Mouse (Mus musculus) forebrain, embryonic 10.5 days (tissue): ENCODE measurements around the gene Nckap5. TPM values are rescaled to one million over a fixed set of nuclear protein-coding genes. Genes with fewer than 3 reads are reported as not detected.
"Not testable (repeated sequence)": the region's sequence is repeated elsewhere in the genome, so short reads cannot be mapped to it uniquely, and the experiment has no call there.

ENCODE experiments used
- DNase-seq: peaks from one replicate; pipeline ENCODE4 v3.0.0-alpha.2; 2017; ENCODE audit warnings: low spot score; ENCODE audit errors: extremely low spot score
- H3K27ac ChIP-seq: fragments of 300-500 bp; sonication (generic); 2 replicates; pipeline ENCODE4 v1.5.1; 2016; ENCODE audit warnings: mild to moderate bottlenecking
- H3K27me3 ChIP-seq: fragments of 300-500 bp; sonication (generic); 2 replicates; pipeline ENCODE4 v1.6.1; 2016; ENCODE audit warnings: mild to moderate bottlenecking; ENCODE audit not compliant: poor library complexity, severe bottlenecking
- H3K36me3 ChIP-seq: fragments of 300-500 bp; sonication (generic); replicated peaks from 2 replicates; pipeline ENCODE4 v1.6.1; 2016; ENCODE audit warnings: mild to moderate bottlenecking, moderate library complexity
- H3K4me1 ChIP-seq: fragments of 300-500 bp; sonication (generic); 2 replicates; pipeline ENCODE4 v1.6.1; 2016
- H3K4me3 ChIP-seq: fragments of 300-500 bp; sonication (generic); 2 replicates; pipeline ENCODE4 v1.5.1; 2016; ENCODE audit warnings: mild to moderate bottlenecking, moderate library complexity
- H3K9me3 ChIP-seq: fragments of 300-500 bp; sonication (generic); 2 replicates; pipeline ENCODE4 v1.6.1; 2016; ENCODE audit warnings: mild to moderate bottlenecking, moderate library complexity
- WGBS: fragments of 180-500 bp; shearing (Covaris S2); methylation state at CpG from one replicate; pipeline ENCODE4 v1.1.7; 2016; 5-methylcytosine and 5-hydroxymethylcytosine counted together
- polyA plus RNA-seq: library from polyadenylated mRNA; unstranded; fragments of >200 nt; fragmentation: Nextera tagmentation; extraction: Ambion mirVana; gene quantifications from 2 replicates; pipeline ENCODE4 v1.2.1, GENCODE M21; 2016

Nckap5 gene
- polyA plus RNA-seq, 1 experiment from 2014 or later, result 7.7 TPM

- H3K36me3 ChIP-seq, result no peaks in the 10 kb centered on the region
- no peak overlapping the region for H3K27ac ChIP-seq
- WGBS, result 45% methylated on average over 9 of the region's 9 CpGs
- no peaks in the 10 kb centered on the region for H3K27me3 ChIP-seq
- no peaks in the 10 kb centered on the region for H3K9me3 ChIP-seq
- DNase-seq, result no peak
- H3K4me3 ChIP-seq, result no peak overlapping the region
- peaks cover 15% of the 10 kb centered on the region for H3K4me1 ChIP-seq
These were observed 13.1 kb downstream of the Nckap5 start for GRCm38 (mm10) chr1:126817381-126818034.

- H3K27ac ChIP-seq, result no peak overlapping the region
- DNase-seq, result no peak
- no peaks in the 10 kb centered on the region for H3K9me3 ChIP-seq
- no peak overlapping the region for H3K4me3 ChIP-seq
- H3K27me3 ChIP-seq, result no peaks in the 10 kb centered on the region
- H3K36me3 ChIP-seq, result no peaks in the 10 kb centered on the region
- 80% methylated on average over 3 of the region's 3 CpGs for WGBS
- no peaks in the 10 kb centered on the region for H3K4me1 ChIP-seq
These were observed 23.5 kb downstream of the Nckap5 start for GRCm38 (mm10) chr1:126806994-126807611.

- H3K27ac ChIP-seq, result no peak overlapping the region
- no peak for DNase-seq
- H3K4me3 ChIP-seq, result no peak overlapping the region
- no peaks in the 10 kb centered on the region for H3K36me3 ChIP-seq
- no peaks in the 10 kb centered on the region for H3K27me3 ChIP-seq
- 78% methylated on average over 7 of the region's 7 CpGs for WGBS
- no peaks in the 10 kb centered on the region for H3K4me1 ChIP-seq
- no peaks in the 10 kb centered on the region for H3K9me3 ChIP-seq
These were observed 24.1 kb downstream of the Nckap5 start for GRCm38 (mm10) chr1:126806548-126806947.

GRCm38 (mm10) chr1:126802405-126802804 is 28.2 kb downstream of the Nckap5 start:
- Histone ChIP-seq H3K9me3 (no peaks in the 10 kb centered on the region), H3K4me1 (peaks cover 5% of the 10 kb centered on the region; the same call in 1 of the 2 replicates), H3K36me3 (no peaks in the 10 kb centered on the region), H3K4me3 (no peak overlapping the region), H3K27ac (no peak overlapping the region), H3K27me3 (no peaks in the 10 kb centered on the region)
- no peak for DNase-seq
- 77% methylated on average over 3 of the region's 3 CpGs for WGBS

GRCm38 (mm10) chr1:126801706-126802105 is 28.9 kb downstream of the Nckap5 start:
- Histone ChIP-seq H3K9me3 (no peaks in the 10 kb centered on the region), H3K27ac (no peak overlapping the region), H3K4me1 (peaks cover 5% of the 10 kb centered on the region; the same call in 1 of the 2 replicates), H3K27me3 (no peaks in the 10 kb centered on the region), H3K36me3 (no peaks in the 10 kb centered on the region), H3K4me3 (no peak overlapping the region)
- WGBS, result 88% methylated on average over 8 of the region's 8 CpGs
- no peak for DNase-seq

- DNase-seq, result no peak
- H3K36me3 ChIP-seq, result no peaks in the 10 kb centered on the region
- no peaks in the 10 kb centered on the region for H3K27me3 ChIP-seq
- H3K27ac ChIP-seq, result no peak overlapping the region
- no peaks in the 10 kb centered on the region for H3K9me3 ChIP-seq
- 88% methylated on average over 11 of the region's 11 CpGs for WGBS
- H3K4me3 ChIP-seq, result no peak overlapping the region
- H3K4me1 ChIP-seq, result peaks cover 5% of the 10 kb centered on the region; the same call in 1 of the 2 replicates
These were observed 31.2 kb downstream of the Nckap5 start for GRCm38 (mm10) chr1:126799379-126799798.

GRCm38 (mm10) chr1:126780354-126780941 is 50.2 kb downstream of the Nckap5 start:
- not testable (repeated sequence) for H3K4me3 ChIP-seq, H3K36me3 ChIP-seq, H3K27me3 ChIP-seq, DNase-seq, H3K27ac ChIP-seq, H3K9me3 ChIP-seq, H3K4me1 ChIP-seq
- no CpG with 5 or more reads among the region's 2 CpGs for WGBS

- WGBS, result no CpG with 5 or more reads among the region's 6 CpGs
- not testable (repeated sequence) for H3K27ac ChIP-seq, H3K9me3 ChIP-seq, H3K4me1 ChIP-seq, H3K36me3 ChIP-seq, H3K27me3 ChIP-seq, H3K4me3 ChIP-seq, DNase-seq
These were observed 56.7 kb downstream of the Nckap5 start for GRCm38 (mm10) chr1:126773947-126774346.

GRCm38 (mm10) chr1:126766971-126767370 is 63.6 kb downstream of the Nckap5 start:
- DNase-seq, result no peak
- Histone ChIP-seq H3K36me3 (no peaks in the 10 kb centered on the region), H3K27me3 (peaks cover 26% of the 10 kb centered on the region), H3K9me3 (no peaks in the 10 kb centered on the region), H3K27ac (no peak overlapping the region), H3K4me3 (no peak overlapping the region), H3K4me1 (peaks cover 28% of the 10 kb centered on the region)
- WGBS, result 60% methylated on average over 1 of the region's 1 CpGs

- H3K4me1 ChIP-seq, result peaks cover 39% of the 10 kb centered on the region
- peak; percentile 29 for DNase-seq
- H3K36me3 ChIP-seq, result no peaks in the 10 kb centered on the region
- WGBS, result 46% methylated on average over 6 of the region's 6 CpGs
- H3K9me3 ChIP-seq, result no peaks in the 10 kb centered on the region
- H3K27ac ChIP-seq, result no peak overlapping the region; the same call in 1 of the 2 replicates
- H3K27me3 ChIP-seq, result peaks cover 31% of the 10 kb centered on the region
- no peak overlapping the region for H3K4me3 ChIP-seq
These were observed 65.0 kb downstream of the Nckap5 start for GRCm38 (mm10) chr1:126765506-126766170.

GRCm38 (mm10) chr1:126764201-126764600 is 66.4 kb downstream of the Nckap5 start:
- Histone ChIP-seq H3K4me1 (peaks cover 42% of the 10 kb centered on the region), H3K9me3 (no peaks in the 10 kb centered on the region), H3K27ac (no peak overlapping the region), H3K4me3 (no peak overlapping the region), H3K36me3 (no peaks in the 10 kb centered on the region), H3K27me3 (peaks cover 41% of the 10 kb centered on the region)
- DNase-seq, result no peak
- WGBS, result 82% methylated on average over 3 of the region's 3 CpGs

GRCm38 (mm10) chr1:126763192-126763591 is 67.4 kb downstream of the Nckap5 start:
- Histone ChIP-seq H3K4me3 (no peak overlapping the region), H3K36me3 (no peaks in the 10 kb centered on the region), H3K27ac (no peak overlapping the region), H3K9me3 (no peaks in the 10 kb centered on the region), H3K27me3 (peaks cover 41% of the 10 kb centered on the region), H3K4me1 (peaks cover 42% of the 10 kb centered on the region)
- 88% methylated on average over 2 of the region's 2 CpGs for WGBS
- no peak for DNase-seq

GRCm38 (mm10) chr1:126760386-126760785 is 70.2 kb downstream of the Nckap5 start:
- 26% methylated on average over 2 of the region's 2 CpGs for WGBS
- no peaks in the 10 kb centered on the region for H3K36me3 ChIP-seq
- no peak overlapping the region for H3K27ac ChIP-seq
- peaks cover 46% of the 10 kb centered on the region for H3K27me3 ChIP-seq
- H3K4me1 ChIP-seq, result peaks cover 29% of the 10 kb centered on the region
- no peaks in the 10 kb centered on the region for H3K9me3 ChIP-seq
- H3K4me3 ChIP-seq, result no peak overlapping the region
- DNase-seq, result no peak
